ENCODE assay signal across 12 mouse cellular contexts in genomic region chr6:140646892-140647291, GRCm38 (mm10). TPM values are rescaled to one million over a fixed set of nuclear protein-coding genes. Genes with fewer than 3 reads are reported as not detected.
DNase-seq lines count a peak whose midpoint lies in the region; ATAC-seq and TF ChIP-seq lines count a peak whose summit lies in the region.
"Had no signal": no experiment of that assay in that cellular context is flagged by ENCODE, and none has a peak within 500 bp of the region (broad histone marks: within the 10 kb centered on the region; RNA-seq: fewer than 3 reads in every experiment).

No protein-coding gene starts in this region.

- no peak for TF ChIP-seq EP300 in liver, postnatal 0 days (IDR thresholded peaks at IDR 0.05; ENCODE audit: low read depth)

- DNase-seq in hindbrain, embryonic 14.5 days (ENCODE audit: low spot score) = no peak
- DNase-seq in hindbrain, embryonic 11.5 days (ENCODE audit: low spot score) = no peak
- peak; percentile 63 for DNase-seq in R1 (ENCODE audit: low read depth, low spot score)
- peak; percentile 21 to 30 for DNase-seq in heart, postnatal 14 days
- DNase-seq in liver, postnatal 0 days = peak; percentile 33
- no peak for DNase-seq in urinary bladder, postnatal 36 days (ENCODE audit: low spot score in 2 of 2)
- DNase-seq in cerebellum, adult 11 months = no peak
- DNase-seq in gastrocnemius, postnatal 14 days = no peak
- DNase-seq: cerebellum, adult 11-12 months; gastrocnemius, adult 2 months; spleen, adult 18-20 months; thymus, postnatal 4 days had no signal

- no peaks in the 10 kb centered on the region for H3K4me1 ChIP-seq in hindbrain, embryonic 14.5 days (replicated peaks; ENCODE audit: control insufficient read depth, insufficient read depth, low read length)
- H3K4me1 ChIP-seq in hindbrain, embryonic 11.5 days (replicated peaks; ENCODE audit: control insufficient read depth, insufficient read depth, low read length) = no peaks in the 10 kb centered on the region
- no peaks in the 10 kb centered on the region for H3K4me1 ChIP-seq in liver, postnatal 0 days (ENCODE audit: insufficient read depth)

- no peak overlapping the region for H3K9ac ChIP-seq in hindbrain, embryonic 14.5 days
- H3K9ac ChIP-seq in hindbrain, embryonic 11.5 days (ENCODE audit: low read depth, low read length) = no peak overlapping the region
- H3K9ac ChIP-seq in liver, postnatal 0 days (replicated peaks) = no peak overlapping the region

- H3K4me2 ChIP-seq in hindbrain, embryonic 14.5 days (replicated peaks) = no peak overlapping the region
- H3K4me2 ChIP-seq in hindbrain, embryonic 11.5 days (replicated peaks; ENCODE audit: low read depth, low read length) = no peak overlapping the region
- no peak overlapping the region for H3K4me2 ChIP-seq in liver, postnatal 0 days (ENCODE audit: low read depth, low read length)

- WGBS in hindbrain, embryonic 14.5 days = 79% methylated on average over 6 of the region's 6 CpGs
- WGBS in hindbrain, embryonic 11.5 days = 89% methylated on average over 6 of the region's 6 CpGs
- WGBS in liver, postnatal 0 days (ENCODE audit: insufficient replicate concordance) = 64% methylated on average over 6 of the region's 6 CpGs

- no peak overlapping the region for H3K27ac ChIP-seq in hindbrain, embryonic 14.5 days
- H3K27ac ChIP-seq in hindbrain, embryonic 11.5 days (ENCODE audit: low read depth, low read length) = no peak overlapping the region
- H3K27ac ChIP-seq in liver, postnatal 0 days (ENCODE audit: low read depth) = no peak overlapping the region
- H3K27ac ChIP-seq: gastrocnemius, adult 2 months had no signal

- TF ChIP-seq CTCF in liver, postnatal 0 days (IDR thresholded peaks at IDR 0.05; ENCODE audit: low read depth) = no peak

- intact Hi-C loops in heart, postnatal 14 days (cut with DNase I) = loop anchor here (5.0 kb wide), 1 partner anchor 65 kb away; no protein-coding TSS in a partner anchor
- intact Hi-C loops in gastrocnemius, postnatal 14 days (cut with DNase I; ENCODE audit: low total_unique reads) = no loop called here

- peaks cover 87% of the 10 kb centered on the region for H3K36me3 ChIP-seq in hindbrain, embryonic 14.5 days (replicated peaks; ENCODE audit: control insufficient read depth, insufficient read depth)
- 0 out of 2 replicates have a peak, but pooled peaks cover 2% of the 10 kb centered on the region for H3K36me3 ChIP-seq in hindbrain, embryonic 11.5 days (ENCODE audit: control insufficient read depth, insufficient read depth, low read length)
- peaks cover 40% of the 10 kb centered on the region for H3K36me3 ChIP-seq in liver, postnatal 0 days (replicated peaks; ENCODE audit: insufficient read depth, low read length)

- H3K9me3 ChIP-seq in hindbrain, embryonic 14.5 days (ENCODE audit: control insufficient read depth, low read length) = no peaks in the 10 kb centered on the region
- no peaks in the 10 kb centered on the region for H3K9me3 ChIP-seq in hindbrain, embryonic 11.5 days (ENCODE audit: control insufficient read depth, low read length)
- H3K9me3 ChIP-seq in liver, postnatal 0 days (ENCODE audit: low read length) = no peaks in the 10 kb centered on the region

- peak; percentile 24; the same call in 1 of the 2 replicates for ATAC-seq in hindbrain, embryonic 14.5 days (ENCODE audit: low FRiP score)
- no peak for ATAC-seq in hindbrain, embryonic 11.5 days (ENCODE audit: low FRiP score)
- ATAC-seq in liver, postnatal 0 days = peak; percentile 90

- H3K27me3 ChIP-seq in hindbrain, embryonic 14.5 days (ENCODE audit: control insufficient read depth, insufficient read depth, low read length) = no peaks in the 10 kb centered on the region
- no peaks in the 10 kb centered on the region for H3K27me3 ChIP-seq in hindbrain, embryonic 11.5 days (ENCODE audit: control insufficient read depth, insufficient read depth, low read length)
- no peaks in the 10 kb centered on the region for H3K27me3 ChIP-seq in liver, postnatal 0 days (ENCODE audit: insufficient read depth, low read length)

- H3K4me3 ChIP-seq in hindbrain, embryonic 14.5 days (replicated peaks; ENCODE audit: low read length) = no peak overlapping the region
- H3K4me3 ChIP-seq in hindbrain, embryonic 11.5 days (ENCODE audit: low read depth, low read length) = no peak overlapping the region
- no peak overlapping the region for H3K4me3 ChIP-seq in liver, postnatal 0 days (ENCODE audit: low read depth, low read length)
- H3K4me3 ChIP-seq: gastrocnemius, adult 2 months had no signal

RNA-seq across cellular contexts. Expression of gene Aebp2, which starts 24.4 kb away (rescaled TPM):
- polyA plus RNA-seq in hindbrain, embryonic 14.5 days (2014; fragmentation: Nextera tagmentation; extraction: Ambion mirVana) = 10.6 and 11.3 TPM in 2 replicates
- 12.8 and 18.9 TPM in 2 replicates for polyA plus RNA-seq in hindbrain, embryonic 11.5 days (2014; fragmentation: Nextera tagmentation; extraction: Ambion mirVana)
- 10 to 100 TPM; 40.6 to 41.7 TPM for total RNA-seq in heart, postnatal 14 days (2021)
- 3.5 and 3.7 TPM in 2 replicates for polyA plus RNA-seq in liver, postnatal 0 days (2015; fragmentation: Nextera tagmentation; extraction: Ambion mirVana)
- total RNA-seq in gastrocnemius, postnatal 14 days (2021) = 10 to 100 TPM; 29.9 to 32.0 TPM

Comparison
In these comparisons a context has a peak if more than half of its experiments do, and no peak if none do; other contexts are left out.
1. DNase-seq: peak in R1 (single experiment), heart, postnatal 14 days (2 of 2) and liver, postnatal 0 days (single experiment); none in hindbrain, embryonic 14.5 days (single experiment), hindbrain, embryonic 11.5 days (single experiment), urinary bladder, postnatal 36 days (0 of 2), cerebellum, adult 11 months (single experiment) and gastrocnemius, postnatal 14 days (single experiment).